Mouse (Mus musculus): ENCODE results near the gene Arhgap24. TPM values are rescaled to one million over a fixed set of nuclear protein-coding genes. Genes with fewer than 3 reads are reported as not detected.
"Not testable (repeated sequence)": the region's sequence is repeated elsewhere in the genome, so short reads cannot be mapped to it uniquely, and the experiment has no call there.

The Arhgap24 gene
- polyA plus RNA-seq, 1 experiment from 2014 or later: 7.2 TPM

DNA sequence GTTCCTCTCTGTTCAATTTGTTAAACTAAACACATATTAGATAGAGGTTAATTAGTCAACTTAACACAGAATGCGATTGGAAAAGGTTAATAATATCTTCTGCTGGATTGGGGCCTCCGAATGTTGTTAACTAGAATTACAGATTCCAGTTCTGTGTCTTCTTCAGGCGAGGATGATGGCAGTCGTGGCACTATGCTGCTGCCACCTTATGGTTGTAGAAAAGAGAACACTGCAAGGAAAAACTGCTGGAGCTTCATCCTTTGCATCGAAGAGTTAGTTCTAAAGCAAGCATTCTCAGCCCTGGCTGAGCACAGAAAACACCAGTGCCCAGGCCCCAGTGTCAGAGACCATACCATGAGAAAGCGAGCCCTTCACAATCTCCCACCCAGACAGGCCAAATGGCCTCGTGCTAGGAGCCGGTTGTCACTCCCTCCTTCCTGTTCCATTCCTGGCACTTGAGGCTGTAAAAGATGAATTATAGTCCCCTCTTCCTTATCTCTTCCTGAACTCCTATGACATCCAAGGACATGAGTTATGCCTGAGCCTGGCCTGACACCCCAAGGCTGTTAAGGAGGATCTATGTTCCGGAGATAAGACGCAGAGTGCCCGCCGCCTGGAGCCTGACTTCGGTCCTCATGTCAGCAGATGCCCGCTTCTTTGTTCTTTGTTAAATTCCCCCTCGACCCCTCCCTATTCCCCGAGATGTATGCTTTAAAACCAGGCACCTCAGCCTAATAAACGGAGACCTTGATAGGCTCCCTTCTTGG is 462.9 kb downstream of the Arhgap24 start:
- H3K4me3 ChIP-seq; H3K27me3 ChIP-seq; H3K9ac ChIP-seq; H3K27ac ChIP-seq; H3K9me3 ChIP-seq; H3K4me1 ChIP-seq (replicated peaks); H3K4me2 ChIP-seq; ATAC-seq (ENCODE audit: low FRiP score): not testable (repeated sequence)
- WGBS: 88% methylated on average over 17 of the region's 17 CpGs
- H3K36me3 ChIP-seq: peaks cover 32% of the 10 kb centered on the region

DNA sequence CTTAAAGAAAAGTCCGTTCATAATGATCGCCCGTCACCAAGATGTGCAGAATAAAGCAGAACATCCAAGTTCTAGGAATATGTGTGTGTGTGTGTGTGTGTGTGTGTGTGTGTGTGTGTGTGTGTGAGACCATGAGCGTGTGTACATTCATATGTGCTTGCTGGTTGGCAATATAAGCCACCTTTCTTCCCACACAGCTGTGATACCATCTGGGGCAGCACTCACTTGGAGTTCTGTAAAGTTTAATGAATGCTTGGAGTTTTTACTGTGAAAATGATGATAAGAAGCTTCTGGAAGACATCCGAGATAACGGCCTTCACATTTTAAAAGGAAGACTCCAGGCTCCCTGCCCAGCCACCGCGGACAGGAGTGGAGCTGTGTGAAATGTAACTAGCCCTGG is 465.4 kb downstream of the Arhgap24 start:
- no peak for ATAC-seq (ENCODE audit: low FRiP score)
- Histone ChIP-seq H3K27ac (no peak overlapping the region), H3K4me1 (replicated peaks) (0 out of 2 replicates have a peak, but pooled peaks cover 2% of the 10 kb centered on the region), H3K9ac (no peak overlapping the region), H3K9me3 (no peaks in the 10 kb centered on the region), H3K4me3 (no peak overlapping the region), H3K36me3 (peaks cover 25% of the 10 kb centered on the region), H3K27me3 (no peaks in the 10 kb centered on the region), H3K4me2 (no peak overlapping the region)
- WGBS: 93% methylated on average over 8 of the region's 8 CpGs

DNA sequence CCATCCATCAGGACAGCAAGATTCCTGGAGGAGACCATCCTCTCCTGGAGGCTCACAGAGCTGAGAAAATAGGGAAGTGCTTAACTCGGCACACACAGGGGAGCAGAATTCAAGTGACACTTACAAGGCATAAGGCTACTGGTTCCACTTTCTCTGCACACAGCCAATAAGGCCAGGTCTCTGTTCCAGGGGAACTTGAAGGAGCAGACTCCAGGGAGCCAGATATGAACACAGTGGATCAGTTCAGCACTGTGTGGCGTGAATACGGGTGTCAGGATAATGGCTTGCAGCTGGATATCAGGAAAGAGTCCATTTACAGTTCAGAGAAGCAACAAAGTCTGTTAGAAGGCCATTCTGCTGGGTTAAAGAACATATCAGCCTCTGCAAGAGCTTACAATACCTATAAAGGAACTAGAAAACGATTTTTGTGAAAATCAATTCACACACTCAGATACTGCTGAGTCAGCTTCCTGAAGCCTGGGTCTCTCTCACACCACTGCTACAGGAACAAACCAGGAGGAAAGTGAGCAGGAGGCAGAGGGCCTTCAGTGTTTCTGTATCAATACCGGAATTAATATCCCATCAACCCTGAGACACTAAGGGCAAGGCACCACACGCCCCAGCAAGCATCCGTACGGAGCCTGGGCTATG is 466.0 kb downstream of the Arhgap24 start:
- Histone ChIP-seq H3K36me3 (peaks cover 25% of the 10 kb centered on the region), H3K4me3 (no peak overlapping the region), H3K27me3 (no peaks in the 10 kb centered on the region), H3K9ac (no peak overlapping the region), H3K9me3 (no peaks in the 10 kb centered on the region), H3K4me1 (replicated peaks) (0 out of 2 replicates have a peak, but pooled peaks cover 2% of the 10 kb centered on the region), H3K27ac (no peak overlapping the region), H3K4me2 (no peak overlapping the region)
- WGBS: 80% methylated on average over 8 of the region's 8 CpGs
- no peak for ATAC-seq (ENCODE audit: low FRiP score)

Measured in hindbrain, embryonic 13.5 days (tissue).